Mouse (Mus musculus) left cerebral cortex, adult 11 months (tissue): Measurements from ENCODE around the gene Zfp607b.
A peak's percentile ranks its signal among the peaks of the same experiment; 100 is the strongest.

ENCODE experiments used
- DNase-seq: peaks from one replicate; pipeline ENCODE4 v3.0.0; 2022; ENCODE audit warnings: low spot score

The Zfp607b gene

GRCm38 (mm10) chr7:27688815-27689612 is at the start of gene Zfp607b:
Gene Zfp607b, plus strand, starts transcription at chr7:27689340.
- DNase-seq: peak; percentile 96

DNA sequence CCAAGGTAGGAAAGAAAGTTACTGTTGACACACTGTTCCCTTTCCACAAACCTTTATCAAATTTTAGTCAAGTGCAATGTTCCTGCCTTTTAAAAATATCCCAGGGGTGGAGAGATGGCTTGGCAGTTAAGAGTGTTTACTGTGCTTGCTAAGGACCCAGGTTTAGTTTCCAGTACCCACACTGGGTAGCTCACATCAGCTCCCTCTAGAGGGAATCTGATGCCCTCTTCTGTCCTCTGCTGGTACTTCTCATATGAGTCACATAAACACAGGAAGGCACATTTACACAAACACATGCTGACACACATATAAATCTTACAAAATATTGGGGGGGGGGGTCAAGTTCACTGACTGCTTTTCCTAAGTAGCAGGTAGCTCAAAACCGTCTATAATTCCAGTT is 44.7 kb upstream of the Zfp607b start:
- DNase-seq: no peak

DNA sequence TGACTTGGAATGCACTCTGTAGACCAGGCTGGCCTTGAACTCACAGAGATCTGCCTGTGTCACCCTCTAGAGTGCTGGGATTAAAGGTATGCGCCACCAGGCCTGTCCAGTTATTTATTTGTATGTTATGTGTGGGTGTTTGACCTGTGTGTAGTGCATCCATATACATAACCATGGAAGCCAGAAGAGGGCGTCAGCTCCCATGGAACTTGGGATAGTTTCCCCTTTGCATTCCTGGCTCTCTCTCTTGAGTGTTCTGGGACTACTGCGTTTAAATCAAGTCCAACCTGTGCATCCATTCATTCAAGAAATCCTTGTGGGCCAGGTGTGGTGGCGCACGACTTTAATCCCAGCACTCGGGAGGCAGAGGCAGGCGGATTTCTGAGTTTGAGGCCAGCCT is 42.6 kb upstream of the Zfp607b start:
- DNase-seq: no peak

DNA sequence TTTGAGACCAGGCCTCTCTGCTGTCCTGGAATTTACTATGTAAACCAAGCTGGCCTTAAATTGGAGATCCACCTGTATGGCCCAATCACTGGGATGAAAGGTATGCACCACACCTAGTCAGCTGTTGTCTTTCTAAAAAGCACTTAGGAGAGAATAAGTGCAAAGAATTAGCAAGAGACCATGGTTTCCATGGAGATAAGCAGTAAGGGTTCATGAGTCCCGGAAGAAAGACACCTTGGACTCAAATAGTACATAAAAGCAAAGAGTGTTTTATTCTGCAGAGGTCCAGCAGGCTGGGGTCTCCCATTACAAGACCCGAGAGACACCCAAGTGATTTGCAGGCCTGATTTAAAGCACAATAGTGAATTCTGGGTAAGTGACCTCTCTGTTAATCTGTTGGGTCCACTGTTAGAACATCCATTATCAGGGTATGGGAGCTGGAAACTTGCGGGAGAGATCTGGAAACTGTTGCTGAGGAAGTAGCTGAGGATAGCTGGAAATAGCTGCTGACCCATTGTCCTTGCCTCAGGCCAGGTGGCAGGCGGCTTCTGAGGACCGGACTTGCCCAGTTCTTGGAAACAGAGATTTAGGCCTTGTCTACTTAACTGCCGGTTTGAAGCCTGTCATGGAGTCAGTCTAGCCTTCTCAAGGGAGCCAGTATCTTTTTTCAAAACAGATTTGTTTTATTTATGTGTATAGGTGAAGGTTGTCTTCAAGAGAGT is 41.7 kb upstream of the Zfp607b start:
- no peak for DNase-seq

DNA sequence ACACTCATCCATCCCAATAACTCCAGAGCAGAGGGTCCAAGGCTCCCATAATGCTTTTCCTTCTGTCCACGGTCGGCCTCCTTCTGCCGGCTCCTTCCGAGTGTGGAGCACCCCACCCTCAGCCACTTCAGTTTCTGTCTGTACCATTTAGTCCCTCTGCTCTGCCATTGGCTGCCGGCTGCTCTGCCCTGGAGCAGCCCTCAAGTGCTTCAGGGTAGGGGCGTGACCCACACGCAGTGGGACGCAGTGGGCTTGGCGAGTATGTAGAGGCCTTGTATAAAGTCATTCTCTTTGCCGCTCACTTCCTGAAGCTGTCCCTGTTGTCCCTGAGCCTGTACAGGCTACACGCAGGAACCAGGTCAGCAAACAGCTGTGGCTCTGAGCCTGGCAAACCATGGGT is 39.4 kb upstream of the Zfp607b start:
- DNase-seq: no peak

DNA sequence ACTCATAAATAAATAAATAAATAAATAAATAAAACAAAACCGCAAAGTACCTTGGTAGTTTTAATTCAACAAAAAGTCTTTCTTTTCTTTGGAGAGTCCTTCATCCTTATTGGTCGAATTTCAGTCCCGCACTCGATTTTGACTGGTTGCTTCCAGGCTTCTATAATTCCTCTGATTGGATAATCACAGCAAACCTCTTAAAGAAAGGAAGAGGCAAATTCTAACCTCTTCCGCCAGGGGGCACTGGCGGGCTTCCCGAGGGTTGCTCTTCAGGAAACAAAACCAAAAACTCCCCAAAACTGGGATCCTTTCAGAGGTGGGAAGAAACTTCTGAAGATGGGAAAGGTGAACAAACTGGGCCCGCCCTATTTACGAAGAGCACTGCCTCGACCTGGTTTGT is 38.2 kb upstream of the Zfp607b start:
- peak; percentile 79 for DNase-seq

DNA sequence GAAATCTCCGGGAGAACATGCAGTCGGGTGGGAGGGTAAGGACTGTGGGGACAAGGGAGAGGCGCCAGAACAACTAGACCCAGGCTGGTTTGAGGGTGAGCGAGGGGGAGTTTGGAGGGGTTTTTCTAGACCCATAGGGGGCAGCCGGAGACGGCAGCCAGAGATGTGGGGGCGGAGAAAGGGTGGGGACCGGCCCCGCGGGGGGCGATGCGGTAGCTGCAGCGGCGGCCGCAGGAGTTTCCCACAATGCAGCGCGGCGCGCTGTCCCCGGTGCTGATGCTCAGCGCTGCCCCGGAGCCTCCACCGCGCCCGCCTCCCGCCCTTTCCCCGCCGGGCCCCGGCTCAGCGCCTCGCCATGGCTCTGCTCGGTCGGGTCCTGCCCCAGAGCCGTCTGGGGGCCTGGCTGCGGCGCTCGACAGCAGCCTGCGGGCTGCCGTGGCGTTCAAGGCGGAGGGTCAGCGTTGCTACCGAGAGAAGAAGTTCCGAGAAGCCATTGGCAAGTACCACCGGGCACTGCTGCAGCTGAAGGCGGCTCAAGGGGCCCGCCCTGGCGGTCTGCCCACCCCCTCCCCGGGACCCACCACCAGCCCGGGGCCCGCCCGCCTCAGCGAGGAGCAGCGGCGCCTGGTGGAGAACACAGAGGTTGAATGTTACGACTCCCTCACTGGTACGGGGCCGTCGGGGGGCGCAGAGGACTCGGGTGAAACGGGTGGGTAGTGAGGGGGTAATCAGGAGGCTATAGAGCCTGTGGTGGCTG is 35.3 kb upstream of the Zfp607b start, which contains the start of gene Ttc9b:
Ttc9b (plus strand) TSS at position 235 of the 757 bp plus-strand sequence.
- peak; percentile 59 for DNase-seq

- DNase-seq: peak; percentile 62
Measured at GRCm38 (mm10) chr7:27654607-27655276, 34.4 kb upstream of the Zfp607b start.

- DNase-seq: peak; percentile 55
Measured at GRCm38 (mm10) chr7:27655545-27655944, 33.6 kb upstream of the Zfp607b start.

DNA sequence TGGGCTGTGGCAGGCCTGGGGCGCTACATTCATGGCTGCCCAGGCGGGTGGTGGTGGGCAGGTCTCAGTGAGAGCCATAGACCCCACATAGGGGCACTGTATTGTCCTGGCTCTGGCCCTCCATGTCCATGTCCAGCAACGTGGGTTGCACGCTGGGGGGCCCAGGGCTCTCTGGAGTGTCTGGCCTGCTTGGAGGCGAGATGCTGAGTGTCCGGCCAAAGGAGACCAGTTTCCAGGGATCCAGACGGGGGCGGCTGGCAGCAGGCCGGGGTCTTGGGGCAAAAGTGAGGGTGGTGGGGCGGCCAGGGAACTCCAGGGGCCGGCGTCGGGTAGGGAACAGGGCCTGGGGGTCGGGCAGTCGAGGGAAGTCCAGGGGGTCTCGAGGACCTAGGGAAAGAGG is 32.5 kb upstream of the Zfp607b start:
- no peak for DNase-seq

GRCm38 (mm10) chr7:27657824-27658395 is 31.2 kb upstream of the Zfp607b start:
- no peak for DNase-seq

- DNase-seq: no peak
Measured at GRCm38 (mm10) chr7:27658712-27659663, 30.2 kb upstream of the Zfp607b start.

DNA sequence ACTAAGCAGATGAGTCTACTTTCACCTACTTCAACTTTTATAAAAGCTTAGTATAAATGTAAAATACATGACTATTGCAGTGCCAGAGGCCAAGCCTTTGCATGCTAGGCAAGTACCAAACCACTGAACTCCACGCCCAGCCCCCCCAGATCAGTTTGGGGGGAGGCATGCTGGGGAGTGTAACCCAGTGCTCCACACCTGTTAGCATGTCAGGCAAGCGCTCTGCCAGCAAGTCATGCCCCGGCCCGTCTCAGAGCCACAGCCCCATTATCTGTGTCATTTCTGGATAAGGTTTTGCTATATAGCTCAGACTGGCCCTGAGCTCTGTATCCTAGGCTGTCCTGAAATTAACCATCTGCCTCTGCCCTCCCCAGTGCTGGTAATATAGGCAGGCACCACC is 27.1 kb upstream of the Zfp607b start:
- no peak for DNase-seq

- DNase-seq: no peak
Measured at GRCm38 (mm10) chr7:27673064-27673574, 16.0 kb upstream of the Zfp607b start.

DNA sequence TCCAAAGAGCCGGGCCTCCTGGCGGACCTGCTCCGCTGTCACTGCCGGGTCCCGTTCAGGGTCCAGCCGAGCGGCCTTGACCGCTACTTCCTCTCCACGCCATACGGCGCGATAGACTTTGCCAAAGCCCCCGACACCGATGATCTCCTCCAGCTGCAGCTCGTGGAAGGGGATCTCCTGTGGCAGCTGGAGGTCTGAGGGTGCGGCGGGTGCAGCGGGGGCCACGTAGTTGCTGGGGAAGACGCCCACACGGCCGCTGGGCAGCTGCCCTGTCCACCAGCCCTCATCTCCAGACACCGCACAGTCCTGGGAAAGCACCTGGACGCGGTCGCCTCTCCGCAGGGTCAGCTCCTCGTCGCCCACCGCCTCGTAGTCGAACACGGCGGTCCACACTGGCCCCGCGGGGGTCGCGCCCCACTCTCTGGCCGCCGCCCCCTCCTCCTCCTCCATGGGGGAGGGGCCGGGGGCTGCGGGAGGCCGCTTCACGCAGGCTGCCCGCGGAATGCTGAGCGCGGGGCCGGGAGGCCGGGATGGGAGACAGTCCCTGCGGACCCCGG is 15.5 kb upstream of the Zfp607b start:
- no peak for DNase-seq

DNA sequence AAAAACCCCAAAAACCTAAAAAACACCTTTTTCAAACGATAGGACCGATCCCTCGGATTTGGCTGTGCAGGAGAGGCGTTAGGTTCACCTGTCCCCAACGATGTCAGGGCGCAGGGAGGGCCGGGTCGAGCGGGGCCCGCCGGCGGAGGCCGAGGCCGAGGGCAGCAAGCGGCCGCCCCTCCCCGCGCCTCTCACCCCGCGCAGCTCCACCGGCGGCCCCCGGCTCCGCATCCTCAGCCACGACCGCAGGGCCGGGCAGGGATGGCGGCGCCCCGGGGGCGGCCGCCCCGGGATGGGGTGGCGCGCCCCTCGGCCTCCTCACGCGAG is 15.0 kb upstream of the Zfp607b start:
- no peak for DNase-seq

- peak; percentile 92 for DNase-seq
Measured at GRCm38 (mm10) chr7:27674522-27675221, 14.5 kb upstream of the Zfp607b start, which contains the start of gene Map3k10. Gene Map3k10, minus strand, starts transcription at chr7:27674598.

- no peak for DNase-seq
Measured at GRCm38 (mm10) chr7:27675222-27675612, 13.9 kb upstream of the Zfp607b start.

- no peak for DNase-seq
Measured at GRCm38 (mm10) chr7:27683218-27683617, 5.9 kb upstream of the Zfp607b start.
